Mouse (Mus musculus): Measurements from ENCODE around the gene Cox6a2. TPM values are rescaled to one million over a fixed set of nuclear protein-coding genes. Genes with fewer than 3 reads are reported as not detected.

The Cox6a2 gene
- polyA plus RNA-seq, 1 experiment from 2014 or later: 168 TPM

DNA sequence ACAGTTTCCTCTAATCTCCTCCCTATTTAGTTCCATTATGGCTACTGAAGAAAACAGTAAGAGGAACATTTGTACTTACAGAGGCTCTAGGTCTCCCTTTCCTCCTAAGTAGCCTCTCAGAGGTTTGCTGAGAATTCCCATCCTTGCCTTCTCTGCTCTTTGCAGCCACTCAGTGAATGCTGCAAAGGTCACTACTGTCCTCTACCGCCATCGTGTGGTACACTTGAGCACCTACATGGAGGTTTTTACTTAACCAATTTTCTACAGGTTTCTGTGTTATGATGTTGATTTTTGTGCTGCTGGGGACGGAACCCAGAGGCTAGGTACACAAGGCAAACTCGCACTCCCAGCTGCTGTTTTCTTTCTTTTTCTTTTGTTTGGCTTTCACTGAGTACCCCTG, 2.0 kb upstream of the Cox6a2 start:
- 7% methylated on average over 4 of the region's 4 CpGs for WGBS
- Histone ChIP-seq H3K27me3 (replicated peaks; ENCODE audit: control insufficient read depth, insufficient read depth, low read length) (no peaks in the 10 kb centered on the region), H3K36me3 (ENCODE audit: control insufficient read depth, insufficient read depth, low read length) (no peaks in the 10 kb centered on the region), H3K9ac (ENCODE audit: low read depth, low read length) (no peak overlapping the region), H3K4me2 (ENCODE audit: low read depth, low read length) (no peak overlapping the region), H3K27ac (replicated peaks; ENCODE audit: low read depth, low read length) (no peak overlapping the region), H3K9me3 (ENCODE audit: control insufficient read depth, low read length) (no peaks in the 10 kb centered on the region), H3K4me3 (ENCODE audit: low read depth, low read length) (no peak overlapping the region), H3K4me1 (ENCODE audit: control insufficient read depth, insufficient read depth, low read length) (no peaks in the 10 kb centered on the region)
- ATAC-seq (ENCODE audit: low read depth) (no peak), DNase-seq (ENCODE audit: low spot score) (peak; percentile 82)

- H3K27me3 ChIP-seq (replicated peaks; ENCODE audit: control insufficient read depth, insufficient read depth, low read length): no peaks in the 10 kb centered on the region
- 77% methylated on average over 18 of the region's 18 CpGs for WGBS
- no peak for ATAC-seq (ENCODE audit: low read depth)
- H3K36me3 ChIP-seq (ENCODE audit: control insufficient read depth, insufficient read depth, low read length): no peaks in the 10 kb centered on the region
- H3K4me3 ChIP-seq (ENCODE audit: low read depth, low read length): no peak overlapping the region
- no peaks in the 10 kb centered on the region for H3K9me3 ChIP-seq (ENCODE audit: control insufficient read depth, low read length)
- H3K4me1 ChIP-seq (ENCODE audit: control insufficient read depth, insufficient read depth, low read length): no peaks in the 10 kb centered on the region
- H3K9ac ChIP-seq (ENCODE audit: low read depth, low read length): no peak overlapping the region
- H3K4me2 ChIP-seq (ENCODE audit: low read depth, low read length): no peak overlapping the region
- DNase-seq (ENCODE audit: low spot score): no peak
- H3K27ac ChIP-seq (replicated peaks; ENCODE audit: low read depth, low read length): no peak overlapping the region
These were observed 492 bp downstream of the Cox6a2 start for GRCm38 (mm10) chr7:128205695-128206094.

DNA sequence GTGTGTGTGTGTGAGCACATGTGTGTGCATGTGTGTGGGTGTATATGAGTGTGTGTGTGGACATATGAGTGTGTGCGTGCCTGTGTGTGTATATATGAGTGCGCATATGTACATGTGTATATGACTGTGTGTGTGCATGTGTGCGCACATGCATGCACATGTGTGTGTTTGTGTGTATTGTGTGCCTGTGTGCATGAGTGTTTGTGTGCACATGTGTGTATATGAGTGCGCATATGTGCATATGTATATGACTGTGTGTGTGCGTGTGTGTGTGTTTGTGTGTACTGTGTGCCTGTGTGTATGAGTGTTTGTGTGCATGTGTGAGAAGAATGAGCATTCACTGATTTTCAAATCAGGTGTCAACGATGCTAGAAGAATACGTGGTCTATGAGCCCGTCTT, 2.0 kb downstream of the Cox6a2 start:
- Histone ChIP-seq H3K36me3 (ENCODE audit: control insufficient read depth, insufficient read depth, low read length) (no peaks in the 10 kb centered on the region), H3K4me1 (ENCODE audit: control insufficient read depth, insufficient read depth, low read length) (no peaks in the 10 kb centered on the region), H3K4me2 (ENCODE audit: low read depth, low read length) (no peak overlapping the region), H3K9ac (ENCODE audit: low read depth, low read length) (no peak overlapping the region), H3K27me3 (replicated peaks; ENCODE audit: control insufficient read depth, insufficient read depth, low read length) (no peaks in the 10 kb centered on the region), H3K9me3 (ENCODE audit: control insufficient read depth, low read length) (no peaks in the 10 kb centered on the region), H3K4me3 (ENCODE audit: low read depth, low read length) (no peak overlapping the region), H3K27ac (replicated peaks; ENCODE audit: low read depth, low read length) (no peak overlapping the region)
- 89% methylated on average over 8 of the region's 8 CpGs for WGBS
- DNase-seq (ENCODE audit: low spot score) (no peak), ATAC-seq (ENCODE audit: low read depth) (no peak)

GRCm38 (mm10) chr7:128203071-128203470, 3.1 kb downstream of the Cox6a2 start:
- 83% methylated on average over 9 of the region's 9 CpGs for WGBS
- Histone ChIP-seq H3K9me3 (ENCODE audit: control insufficient read depth, low read length) (no peaks in the 10 kb centered on the region), H3K4me1 (ENCODE audit: control insufficient read depth, insufficient read depth, low read length) (no peaks in the 10 kb centered on the region), H3K27ac (replicated peaks; ENCODE audit: low read depth, low read length) (no peak overlapping the region), H3K4me3 (ENCODE audit: low read depth, low read length) (no peak overlapping the region), H3K9ac (ENCODE audit: low read depth, low read length) (no peak overlapping the region), H3K4me2 (ENCODE audit: low read depth, low read length) (no peak overlapping the region), H3K36me3 (ENCODE audit: control insufficient read depth, insufficient read depth, low read length) (no peaks in the 10 kb centered on the region), H3K27me3 (replicated peaks; ENCODE audit: control insufficient read depth, insufficient read depth, low read length) (no peaks in the 10 kb centered on the region)
- ATAC-seq (ENCODE audit: low read depth) (no peak), DNase-seq (ENCODE audit: low spot score) (no peak)

GRCm38 (mm10) chr7:128201607-128202006, 4.6 kb downstream of the Cox6a2 start:
- no peaks in the 10 kb centered on the region for H3K36me3 ChIP-seq (ENCODE audit: control insufficient read depth, insufficient read depth, low read length)
- H3K4me1 ChIP-seq (ENCODE audit: control insufficient read depth, insufficient read depth, low read length): no peaks in the 10 kb centered on the region
- no peak overlapping the region for H3K9ac ChIP-seq (ENCODE audit: low read depth, low read length)
- no peak for ATAC-seq (ENCODE audit: low read depth)
- H3K27me3 ChIP-seq (replicated peaks; ENCODE audit: control insufficient read depth, insufficient read depth, low read length): no peaks in the 10 kb centered on the region
- no peak overlapping the region for H3K27ac ChIP-seq (replicated peaks; ENCODE audit: low read depth, low read length)
- DNase-seq (ENCODE audit: low spot score): no peak
- H3K4me3 ChIP-seq (ENCODE audit: low read depth, low read length): no peak overlapping the region
- no peak overlapping the region for H3K4me2 ChIP-seq (ENCODE audit: low read depth, low read length)
- no peaks in the 10 kb centered on the region for H3K9me3 ChIP-seq (ENCODE audit: control insufficient read depth, low read length)
- 84% methylated on average over 9 of the region's 9 CpGs for WGBS

DNA sequence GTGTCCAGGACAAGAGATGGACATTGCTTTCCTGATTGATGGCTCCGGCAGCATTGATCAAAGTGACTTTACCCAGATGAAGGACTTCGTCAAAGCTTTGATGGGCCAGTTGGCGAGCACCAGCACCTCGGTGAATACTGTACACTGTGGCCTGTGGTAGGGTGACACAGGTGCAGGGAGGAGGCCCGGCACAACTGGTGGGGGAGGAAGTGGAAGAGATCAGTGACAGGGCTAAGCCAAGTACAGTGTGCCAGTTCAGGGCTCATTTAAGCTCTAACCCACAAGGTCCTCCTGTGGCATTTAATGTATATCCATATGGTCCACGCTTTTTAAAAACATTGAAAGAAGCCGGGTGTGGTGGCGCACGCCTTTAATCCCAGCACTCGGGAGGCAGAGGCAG, 24.5 kb downstream of the Cox6a2 start:
- ATAC-seq (ENCODE audit: low read depth): no peak
- Histone ChIP-seq H3K36me3 (ENCODE audit: control insufficient read depth, insufficient read depth, low read length) (no peaks in the 10 kb centered on the region), H3K4me3 (ENCODE audit: low read depth, low read length) (no peak overlapping the region), H3K27me3 (replicated peaks; ENCODE audit: control insufficient read depth, insufficient read depth, low read length) (no peaks in the 10 kb centered on the region), H3K9me3 (ENCODE audit: control insufficient read depth, low read length) (no peaks in the 10 kb centered on the region), H3K4me2 (ENCODE audit: low read depth, low read length) (no peak overlapping the region), H3K9ac (ENCODE audit: low read depth, low read length) (no peak overlapping the region), H3K27ac (replicated peaks; ENCODE audit: low read depth, low read length) (no peak overlapping the region), H3K4me1 (ENCODE audit: control insufficient read depth, insufficient read depth, low read length) (no peaks in the 10 kb centered on the region)
- DNase-seq (ENCODE audit: low spot score): no peak
- WGBS: 86% methylated on average over 10 of the region's 10 CpGs

DNA sequence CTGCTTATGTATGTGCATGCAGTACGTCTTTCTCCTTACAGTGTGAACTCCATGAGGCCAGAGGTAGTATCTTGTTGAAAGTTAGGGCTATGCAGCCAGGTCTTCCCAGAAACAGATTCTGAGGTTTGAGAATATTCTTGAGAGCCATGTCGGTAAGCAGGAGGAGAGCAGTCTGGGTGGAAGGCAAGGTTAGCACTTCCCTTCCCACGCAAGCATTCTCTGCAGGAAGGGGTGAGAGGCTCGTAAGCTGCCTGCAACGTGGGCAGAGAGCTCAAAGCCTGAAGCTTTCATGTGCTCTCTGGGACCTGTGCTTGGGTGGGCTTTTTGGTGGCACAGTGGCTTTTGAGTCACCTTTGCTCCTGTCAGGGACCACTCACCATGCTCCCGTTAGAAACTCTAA, 25.6 kb downstream of the Cox6a2 start:
- no peak overlapping the region for H3K4me3 ChIP-seq (ENCODE audit: low read depth, low read length)
- no peak for ATAC-seq (ENCODE audit: low read depth)
- H3K9ac ChIP-seq (ENCODE audit: low read depth, low read length): no peak overlapping the region
- no peak overlapping the region for H3K4me2 ChIP-seq (ENCODE audit: low read depth, low read length)
- H3K4me1 ChIP-seq (ENCODE audit: control insufficient read depth, insufficient read depth, low read length): no peaks in the 10 kb centered on the region
- H3K36me3 ChIP-seq (ENCODE audit: control insufficient read depth, insufficient read depth, low read length): no peaks in the 10 kb centered on the region
- no peaks in the 10 kb centered on the region for H3K27me3 ChIP-seq (replicated peaks; ENCODE audit: control insufficient read depth, insufficient read depth, low read length)
- DNase-seq (ENCODE audit: low spot score): no peak
- WGBS: 59% methylated on average over 6 of the region's 6 CpGs
- H3K27ac ChIP-seq (replicated peaks; ENCODE audit: low read depth, low read length): no peak overlapping the region
- H3K9me3 ChIP-seq (ENCODE audit: control insufficient read depth, low read length): no peaks in the 10 kb centered on the region

DNA sequence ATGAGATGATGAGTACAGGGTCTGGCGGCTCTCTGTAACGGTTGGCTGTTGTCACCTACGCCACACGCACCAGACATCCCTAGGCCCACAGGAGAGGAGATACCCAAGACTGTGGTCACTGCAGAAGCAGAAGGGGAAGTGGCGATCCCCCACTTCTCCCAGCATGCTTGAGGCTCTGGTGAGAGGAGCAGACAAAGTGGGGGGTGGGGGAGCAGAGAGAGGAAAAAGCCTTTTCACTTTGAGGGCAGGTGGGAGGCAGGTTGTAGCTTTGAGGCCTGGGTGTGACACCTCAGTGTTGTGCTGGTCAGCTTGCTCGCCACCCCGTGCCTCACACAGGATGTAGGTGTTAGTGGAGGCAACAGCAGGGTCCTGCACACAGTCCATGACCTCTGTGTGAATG, 26.1 kb downstream of the Cox6a2 start:
- Histone ChIP-seq H3K27me3 (replicated peaks; ENCODE audit: control insufficient read depth, insufficient read depth, low read length) (no peaks in the 10 kb centered on the region), H3K27ac (replicated peaks; ENCODE audit: low read depth, low read length) (no peak overlapping the region), H3K4me3 (ENCODE audit: low read depth, low read length) (no peak overlapping the region), H3K4me2 (ENCODE audit: low read depth, low read length) (no peak overlapping the region), H3K9ac (ENCODE audit: low read depth, low read length) (no peak overlapping the region), H3K4me1 (ENCODE audit: control insufficient read depth, insufficient read depth, low read length) (no peaks in the 10 kb centered on the region), H3K36me3 (ENCODE audit: control insufficient read depth, insufficient read depth, low read length) (no peaks in the 10 kb centered on the region), H3K9me3 (ENCODE audit: control insufficient read depth, low read length) (no peaks in the 10 kb centered on the region)
- no peak for ATAC-seq (ENCODE audit: low read depth)
- 73% methylated on average over 7 of the region's 7 CpGs for WGBS
- no peak for DNase-seq (ENCODE audit: low spot score)

- Histone ChIP-seq H3K27ac (replicated peaks; ENCODE audit: low read depth, low read length) (no peak overlapping the region), H3K4me1 (ENCODE audit: control insufficient read depth, insufficient read depth, low read length) (no peaks in the 10 kb centered on the region), H3K9ac (ENCODE audit: low read depth, low read length) (no peak overlapping the region), H3K36me3 (ENCODE audit: control insufficient read depth, insufficient read depth, low read length) (no peaks in the 10 kb centered on the region), H3K9me3 (ENCODE audit: control insufficient read depth, low read length) (no peaks in the 10 kb centered on the region), H3K4me3 (ENCODE audit: low read depth, low read length) (no peak overlapping the region), H3K4me2 (ENCODE audit: low read depth, low read length) (no peak overlapping the region), H3K27me3 (replicated peaks; ENCODE audit: control insufficient read depth, insufficient read depth, low read length) (no peaks in the 10 kb centered on the region)
- DNase-seq (ENCODE audit: low spot score) (peak; percentile 23), ATAC-seq (ENCODE audit: low read depth) (no peak)
- WGBS: 69% methylated on average over 2 of the region's 2 CpGs
These were observed 27.8 kb downstream of the Cox6a2 start for GRCm38 (mm10) chr7:128178385-128178784.
